Mouse (Mus musculus) midbrain, embryonic 15.5 days (tissue): ENCODE measurements around the gene Ptges. TPM values are rescaled to one million over a fixed set of nuclear protein-coding genes. Genes with fewer than 3 reads are reported as not detected.

Experiments
- ATAC-seq: fragments of 200-750 bp; cut with Nextera tagmentation; replicated peaks from 2 replicates; pipeline ENCODE4 v1.8.0; 2017; ENCODE audit warnings: moderate TSS enrichment
- H3K27ac ChIP-seq: fragments of 300-500 bp; sonication (generic); 2 replicates; pipeline ENCODE4 v1.5.1; 2015; ENCODE audit warnings: mild to moderate bottlenecking, inconsistent platforms
- H3K27me3 ChIP-seq: fragments of 300-500 bp; sonication (generic); replicated peaks from 2 replicates; pipeline ENCODE4 v1.6.1; 2015; ENCODE audit warnings: inconsistent platforms
- H3K36me3 ChIP-seq: fragments of 300-500 bp; sonication (generic); replicated peaks from 2 replicates; pipeline ENCODE4 v1.6.1; 2015; ENCODE audit warnings: inconsistent platforms
- H3K4me1 ChIP-seq: fragments of 300-500 bp; sonication (generic); 2 replicates; pipeline ENCODE4 v1.6.1; 2015; ENCODE audit warnings: inconsistent platforms
- H3K4me2 ChIP-seq: fragments of 300-500 bp; sonication (generic); 2 replicates; pipeline ENCODE4 v1.6.1; 2015; ENCODE audit warnings: inconsistent platforms, mild to moderate bottlenecking, moderate library complexity
- H3K4me3 ChIP-seq: fragments of 300-500 bp; sonication (generic); 2 replicates; pipeline ENCODE4 v1.5.1; 2015; ENCODE audit warnings: mild to moderate bottlenecking, inconsistent platforms
- H3K9ac ChIP-seq: fragments of 300-500 bp; sonication (generic); 2 replicates; pipeline ENCODE4 v1.6.1; 2015; ENCODE audit warnings: mild to moderate bottlenecking, inconsistent platforms
- H3K9me3 ChIP-seq: fragments of 300-500 bp; sonication (generic); 2 replicates; pipeline ENCODE4 v1.6.1; 2016; ENCODE audit warnings: inconsistent platforms
- whole genome bisulfite sequencing: fragments of 180-500 bp; shearing (Covaris S2); methylation state at CpG from one replicate; pipeline ENCODE4 v1.1.7; 2015; ENCODE audit warnings: mixed read lengths; 5-methylcytosine and 5-hydroxymethylcytosine counted together
- polyA plus RNA-seq: library from polyadenylated mRNA; unstranded; fragments of >200 nt; fragmentation: Nextera tagmentation; extraction: Ambion mirVana; gene quantifications from 2 replicates; pipeline ENCODE4 v1.2.1, GENCODE M21; 2015

Ptges gene
- polyA plus RNA-seq = 5.1 and 6.3 TPM in 2 replicates

DNA sequence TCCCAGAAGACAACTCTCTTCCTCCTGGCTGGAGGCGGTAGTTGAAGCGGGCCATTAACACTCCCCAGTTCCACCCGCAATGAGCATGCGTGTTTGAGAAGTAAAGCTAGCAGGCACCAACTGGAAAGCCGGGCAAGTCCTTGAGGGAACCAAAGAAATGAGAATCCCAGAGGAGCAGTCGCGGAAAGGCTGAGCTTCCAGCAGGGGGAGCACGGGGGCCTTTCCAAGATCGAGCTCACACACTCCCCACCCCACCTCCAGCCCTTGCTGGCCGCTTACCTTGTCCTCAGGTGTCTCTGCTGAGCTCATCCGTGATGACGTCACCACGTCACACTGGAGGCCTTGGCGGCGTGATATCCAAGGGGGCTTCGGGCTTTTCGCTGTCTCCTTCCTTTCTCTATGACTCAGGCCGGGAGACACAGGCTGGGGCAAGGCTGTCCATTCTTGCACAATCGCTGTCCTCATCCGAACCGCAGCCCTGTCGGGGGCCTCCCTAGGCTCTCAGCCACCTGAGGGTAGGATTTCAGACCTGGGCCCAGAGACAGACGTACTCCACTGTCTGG is at the start of gene Ptges:
Gene Ptges (minus strand): TSS at position 381 of the 563 bp plus-strand sequence.
- no peaks in the 10 kb centered on the region for H3K27me3 ChIP-seq
- H3K4me2 ChIP-seq = peak within 1 kb of the TSS; percentile 61
- peaks cover 17% of the 10 kb centered on the region for H3K4me1 ChIP-seq
- WGBS = 2% methylated on average over 23 of the region's 23 CpGs
- peak within 1 kb of the TSS; percentile 31 for H3K4me3 ChIP-seq
- peak within 1 kb of the TSS; percentile 34 for H3K9ac ChIP-seq
- no peaks in the 10 kb centered on the region for H3K9me3 ChIP-seq
- H3K27ac ChIP-seq = peak within 1 kb of the TSS; percentile 44
- no peaks in the 10 kb centered on the region for H3K36me3 ChIP-seq
- peak; percentile 82 for ATAC-seq

DNA sequence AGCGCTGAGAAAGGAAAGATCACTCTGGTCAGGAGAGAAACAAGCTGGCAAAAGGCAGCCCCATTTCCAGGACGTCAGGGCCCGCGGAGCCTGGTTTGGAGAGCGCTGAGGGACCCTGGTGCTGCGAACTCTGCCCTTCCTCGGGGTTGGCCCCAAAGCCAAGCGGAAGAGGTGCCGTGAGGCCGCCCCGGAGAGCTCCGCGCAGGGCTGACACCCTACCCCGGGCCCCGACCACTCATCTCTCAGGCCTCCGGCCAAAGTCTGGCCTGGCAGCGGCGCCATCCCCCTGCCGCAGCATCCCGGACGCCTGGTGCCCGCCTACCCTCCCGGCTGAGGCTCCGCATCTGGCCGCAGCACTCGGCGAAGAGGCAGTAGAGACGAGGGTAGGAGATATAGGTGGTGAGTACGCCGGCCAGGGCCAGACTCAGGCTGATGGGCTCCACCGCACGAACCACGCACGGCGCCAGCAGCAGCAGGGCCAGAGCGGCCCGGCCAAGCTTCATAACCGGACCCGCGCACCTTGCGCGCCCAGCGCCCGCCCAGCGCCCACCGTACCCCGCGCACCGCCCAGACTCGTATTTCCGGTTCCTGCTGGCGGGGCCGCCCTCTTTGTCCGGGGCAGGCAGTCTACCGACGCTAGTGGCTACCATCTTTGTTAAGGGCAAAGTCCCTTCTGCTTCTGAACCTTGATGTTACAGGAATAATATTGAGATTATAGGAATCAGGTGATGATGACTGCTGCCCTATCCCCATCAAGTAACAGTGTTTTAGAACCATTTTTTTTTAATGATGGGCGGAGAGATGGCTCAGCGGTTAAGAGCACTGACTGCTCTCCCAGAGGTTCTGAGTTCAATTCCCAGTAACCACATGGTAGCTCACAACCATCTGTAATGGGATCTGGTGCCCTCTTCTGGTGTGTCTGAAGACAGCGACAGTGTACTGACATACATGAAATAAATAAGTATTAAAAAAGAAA is 38.0 kb upstream of the Ptges start, which contains the start of gene Tor1a:
Gene Tor1a (minus strand): TSS at position 582 of the 976 bp plus-strand sequence.
- Histone ChIP-seq H3K27me3 (no peaks in the 10 kb centered on the region), H3K36me3 (peaks cover 13% of the 10 kb centered on the region; the same call in 1 of the 2 replicates), H3K27ac (peak within 1 kb of the TSS; percentile 70), H3K4me1 (peaks cover 20% of the 10 kb centered on the region), H3K4me3 (peak within 1 kb of the TSS; percentile 66), H3K9ac (peak within 1 kb of the TSS; percentile 77), H3K4me2 (peak within 1 kb of the TSS; percentile 83), H3K9me3 (no peaks in the 10 kb centered on the region)
- WGBS = 1% methylated on average over 59 of the region's 59 CpGs
- peak; percentile 95 for ATAC-seq

DNA sequence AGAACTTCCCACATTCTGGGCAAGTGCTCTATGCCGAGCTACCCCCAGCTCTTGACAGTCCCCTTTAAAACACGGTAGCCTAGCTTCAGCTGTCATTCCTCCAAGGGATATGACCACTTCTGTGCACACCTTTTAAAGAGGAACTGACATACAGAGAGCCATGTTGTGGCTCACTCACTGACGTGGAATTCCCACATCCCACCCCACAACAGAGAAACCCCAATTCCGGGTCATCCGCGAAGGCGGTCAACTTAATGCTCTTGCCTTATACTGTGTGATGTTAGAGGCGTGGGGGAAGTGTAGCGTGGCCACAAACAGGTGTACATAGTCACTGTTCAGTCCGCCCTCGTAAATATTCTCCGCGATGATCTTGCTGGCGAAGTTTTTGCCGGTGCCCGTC is 37.2 kb upstream of the Ptges start:
- ATAC-seq = peak; percentile 19; the same call in 1 of the 2 replicates
- Histone ChIP-seq H3K4me2 (peak overlapping the region; percentile 83), H3K27ac (peak overlapping the region; percentile 70; the same call in 1 of the 2 replicates), H3K9me3 (no peaks in the 10 kb centered on the region), H3K36me3 (peaks cover 16% of the 10 kb centered on the region), H3K4me1 (peaks cover 20% of the 10 kb centered on the region), H3K4me3 (peak overlapping the region; percentile 66), H3K9ac (peak overlapping the region; percentile 77), H3K27me3 (no peaks in the 10 kb centered on the region)
- 21% methylated on average over 16 of the region's 16 CpGs for WGBS

DNA sequence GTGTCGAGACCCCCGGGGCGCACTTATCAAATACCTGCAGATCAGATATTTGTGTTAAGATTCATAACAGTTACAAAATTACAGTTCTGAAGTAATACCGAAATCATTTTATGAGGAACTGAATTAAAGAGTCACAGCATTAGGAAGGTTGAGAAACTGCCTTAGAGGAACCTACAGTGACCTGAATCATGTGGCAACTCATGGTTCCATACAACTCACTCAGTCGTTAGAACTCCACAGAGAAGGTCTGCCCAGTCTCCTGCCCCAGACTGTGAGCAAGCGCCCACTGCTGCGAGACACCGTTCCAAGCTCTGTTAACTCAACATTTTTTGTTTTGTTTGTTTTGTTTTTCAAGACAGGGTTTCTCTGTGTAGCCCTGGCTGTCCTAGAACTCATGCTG is 36.0 kb upstream of the Ptges start:
- WGBS = 93% methylated on average over 8 of the region's 8 CpGs
- ATAC-seq = no peak
- H3K4me1 ChIP-seq = peaks cover 20% of the 10 kb centered on the region
- H3K9me3 ChIP-seq = no peaks in the 10 kb centered on the region
- H3K36me3 ChIP-seq = peaks cover 24% of the 10 kb centered on the region
- H3K4me3 ChIP-seq = no peak overlapping the region
- H3K9ac ChIP-seq = no peak overlapping the region; the same call in 1 of the 2 replicates
- H3K27me3 ChIP-seq = no peaks in the 10 kb centered on the region
- no peak overlapping the region for H3K27ac ChIP-seq
- no peak overlapping the region for H3K4me2 ChIP-seq

DNA sequence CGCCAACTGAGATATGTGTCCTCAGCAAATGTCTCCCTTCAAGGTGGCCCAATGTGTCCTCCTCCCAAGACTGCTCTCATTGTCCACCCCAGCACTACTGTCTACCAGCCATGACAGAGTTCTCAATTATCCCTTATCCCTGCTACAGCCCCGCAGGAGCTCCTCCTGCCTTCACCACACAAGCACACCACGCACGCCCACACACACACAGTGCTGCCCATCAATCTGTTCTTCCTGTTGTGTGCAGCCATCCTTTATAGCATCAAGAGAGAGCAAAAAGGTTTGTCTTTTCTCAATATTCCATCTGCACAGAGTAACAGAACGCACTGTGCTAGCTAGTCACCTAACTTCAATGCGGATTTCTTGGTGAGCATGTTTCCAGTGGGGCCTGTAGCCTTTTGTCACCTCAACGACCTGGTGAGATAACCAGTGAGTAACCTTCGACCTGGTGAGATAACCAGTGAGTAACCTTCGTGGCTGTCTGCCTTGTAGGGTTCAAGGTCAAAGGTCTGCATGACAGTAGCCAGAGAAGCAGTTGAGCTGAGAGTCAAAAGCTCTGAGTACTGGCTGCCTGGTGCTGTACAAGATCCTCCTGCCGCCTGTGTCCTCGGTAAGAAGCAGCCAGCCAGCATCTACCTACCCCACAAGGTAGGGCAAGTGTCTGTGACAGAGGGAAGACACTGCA is 33.0 kb upstream of the Ptges start:
- H3K4me2 ChIP-seq = no peak overlapping the region
- no peak overlapping the region for H3K9ac ChIP-seq
- no peaks in the 10 kb centered on the region for H3K9me3 ChIP-seq
- H3K4me3 ChIP-seq = no peak overlapping the region
- no peaks in the 10 kb centered on the region for H3K27me3 ChIP-seq
- 91% methylated on average over 11 of the region's 11 CpGs for WGBS
- peaks cover 49% of the 10 kb centered on the region for H3K36me3 ChIP-seq
- H3K27ac ChIP-seq = no peak overlapping the region
- H3K4me1 ChIP-seq = peaks cover 20% of the 10 kb centered on the region
- no peak for ATAC-seq

DNA sequence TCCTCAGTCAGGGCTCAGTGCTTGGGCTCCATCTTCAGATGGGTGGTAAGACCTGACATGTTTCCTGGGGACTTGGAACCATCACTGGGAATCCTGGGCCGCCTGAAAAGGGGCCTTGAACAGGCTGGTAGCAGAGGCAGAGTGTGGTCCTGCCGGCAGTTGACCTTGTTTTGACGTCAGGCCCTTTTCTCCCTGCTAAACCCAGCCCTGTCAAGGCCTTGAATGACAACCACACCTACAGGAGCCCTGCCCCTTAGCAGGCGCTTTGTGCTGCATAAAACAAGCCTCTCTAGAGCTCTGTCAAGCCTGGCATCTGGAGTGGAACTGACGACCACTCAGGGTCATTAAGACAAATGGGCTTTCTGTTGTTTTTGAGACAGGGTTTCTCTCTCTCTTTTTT is 30.2 kb upstream of the Ptges start:
- WGBS = 57% methylated on average over 5 of the region's 5 CpGs
- Histone ChIP-seq H3K9ac (no peak overlapping the region), H3K4me2 (no peak overlapping the region), H3K4me3 (no peak overlapping the region), H3K27ac (no peak overlapping the region), H3K9me3 (no peaks in the 10 kb centered on the region), H3K27me3 (no peaks in the 10 kb centered on the region), H3K4me1 (peaks cover 13% of the 10 kb centered on the region), H3K36me3 (peaks cover 71% of the 10 kb centered on the region)
- no peak for ATAC-seq

DNA sequence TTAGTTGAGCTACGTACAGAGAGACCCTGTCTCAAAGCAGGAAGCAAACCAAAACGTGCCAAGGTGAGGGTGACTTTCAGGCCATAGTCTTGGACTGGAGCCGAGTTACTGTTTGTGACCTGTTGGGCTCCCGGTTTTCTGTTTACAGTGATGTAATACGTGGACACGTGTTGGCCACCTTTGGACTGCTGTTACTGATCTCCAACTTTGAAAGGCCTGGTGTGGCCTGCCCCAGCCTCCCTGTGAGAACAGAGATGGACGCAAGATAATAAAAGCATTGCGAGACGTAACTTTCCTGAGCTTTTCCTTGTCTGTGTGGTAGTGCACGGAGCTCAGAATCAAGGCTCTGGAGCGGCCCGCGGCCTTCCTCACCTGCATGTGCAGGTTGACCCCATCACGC is 29.1 kb upstream of the Ptges start:
- Histone ChIP-seq H3K4me2 (no peak overlapping the region), H3K27ac (no peak overlapping the region), H3K4me1 (peaks cover 24% of the 10 kb centered on the region), H3K9ac (no peak overlapping the region), H3K27me3 (no peaks in the 10 kb centered on the region), H3K36me3 (peaks cover 71% of the 10 kb centered on the region), H3K9me3 (no peaks in the 10 kb centered on the region), H3K4me3 (no peak overlapping the region)
- 94% methylated on average over 14 of the region's 14 CpGs for WGBS
- no peak for ATAC-seq

DNA sequence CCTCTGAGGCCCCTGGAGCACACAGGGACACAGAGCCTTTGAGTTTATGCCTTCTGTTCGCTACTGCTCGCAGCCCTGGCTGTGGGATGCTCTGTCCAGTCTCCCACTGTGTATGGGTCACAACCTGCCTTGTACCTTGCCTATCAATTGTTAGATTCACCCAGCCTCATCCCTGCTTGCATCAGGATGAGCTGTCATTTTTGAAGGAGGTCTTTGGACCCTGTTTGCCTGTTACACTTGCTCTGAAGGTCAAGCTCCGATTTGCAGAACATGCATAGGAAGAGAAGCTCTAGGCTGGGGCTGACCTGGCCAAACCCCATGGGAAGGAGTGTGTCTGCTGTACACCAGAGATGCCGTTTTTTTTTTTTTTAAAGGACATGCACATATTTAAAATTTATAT is 27.8 kb upstream of the Ptges start:
- Histone ChIP-seq H3K4me3 (no peak overlapping the region), H3K9me3 (no peaks in the 10 kb centered on the region), H3K27ac (no peak overlapping the region), H3K27me3 (no peaks in the 10 kb centered on the region), H3K4me1 (peaks cover 28% of the 10 kb centered on the region), H3K9ac (no peak overlapping the region), H3K36me3 (peaks cover 64% of the 10 kb centered on the region), H3K4me2 (no peak overlapping the region)
- ATAC-seq = no peak
- WGBS = 86% methylated on average over 4 of the region's 4 CpGs

DNA sequence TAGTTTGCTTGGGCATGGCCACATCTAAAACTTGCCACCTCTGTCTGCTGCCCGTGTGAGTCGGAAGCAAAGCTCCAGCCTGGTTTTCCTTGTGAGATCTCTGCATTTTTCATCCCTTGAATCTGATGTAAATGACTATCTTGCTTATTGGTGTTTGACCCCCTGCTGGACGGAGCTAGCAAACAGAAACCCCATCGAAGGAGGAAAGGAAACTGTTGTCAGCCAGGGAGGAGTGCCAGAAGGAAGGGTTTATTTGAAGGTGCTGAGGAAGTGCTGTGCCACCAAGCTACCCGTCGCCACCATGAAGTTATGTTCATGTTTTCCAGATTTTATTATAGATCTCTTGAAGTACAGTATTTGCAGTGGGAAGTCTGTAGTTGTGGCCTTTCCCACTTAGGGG is 25.1 kb upstream of the Ptges start:
- ATAC-seq = no peak
- WGBS = 77% methylated on average over 6 of the region's 6 CpGs
- Histone ChIP-seq H3K36me3 (peaks cover 41% of the 10 kb centered on the region), H3K9me3 (no peaks in the 10 kb centered on the region), H3K4me3 (no peak overlapping the region), H3K4me2 (peak overlapping the region; percentile 83), H3K4me1 (peaks cover 32% of the 10 kb centered on the region), H3K27me3 (no peaks in the 10 kb centered on the region), H3K27ac (no peak overlapping the region), H3K9ac (0 out of 2 replicates have a peak overlapping the region, but pooled peaks have one; percentile 14)

DNA sequence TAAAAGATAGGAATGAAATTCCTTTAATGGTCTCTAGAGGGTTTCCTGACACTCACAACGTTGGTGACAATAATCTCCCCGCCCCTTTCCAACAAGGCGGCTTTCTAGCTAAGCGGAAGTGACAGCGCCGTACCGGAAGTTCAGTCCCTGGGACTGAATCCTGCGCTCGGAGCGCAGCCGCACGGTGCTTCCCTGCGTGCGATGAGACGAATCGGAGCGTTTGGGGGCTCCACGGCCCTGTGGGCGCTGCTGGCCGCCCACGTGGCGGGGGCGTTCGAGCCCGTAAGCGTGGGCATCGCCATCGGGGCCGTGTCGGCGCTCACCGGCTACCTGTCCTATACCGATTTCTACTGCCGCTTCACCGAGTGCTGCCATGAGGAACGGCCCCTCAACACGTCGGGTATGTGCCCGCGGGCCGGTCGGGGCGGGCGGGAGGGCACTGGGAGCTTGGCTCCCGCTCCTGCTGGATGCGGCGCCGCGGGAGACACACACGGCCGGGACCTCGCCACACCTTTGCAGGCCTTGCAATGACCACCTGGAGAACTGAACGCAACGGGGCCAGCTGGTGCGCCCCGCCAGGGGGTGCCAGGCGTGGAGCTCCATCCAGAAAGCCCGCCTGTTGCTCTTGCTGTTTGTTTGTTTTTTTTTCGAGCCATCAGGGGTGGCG is 23.3 kb upstream of the Ptges start, which contains the start of gene Tor1b:
Gene Tor1b (plus strand): TSS at position 136 of the 667 bp plus-strand sequence.
- Histone ChIP-seq H3K4me2 (peak within 1 kb of the TSS; percentile 83), H3K27ac (peak within 1 kb of the TSS; percentile 86), H3K9ac (peak within 1 kb of the TSS; percentile 72), H3K4me1 (peaks cover 32% of the 10 kb centered on the region), H3K9me3 (no peaks in the 10 kb centered on the region), H3K27me3 (no peaks in the 10 kb centered on the region), H3K36me3 (peaks cover 23% of the 10 kb centered on the region), H3K4me3 (peak within 1 kb of the TSS; percentile 73)
- under 1% methylated on average over 60 of the region's 60 CpGs for WGBS
- ATAC-seq = peak; percentile 94

DNA sequence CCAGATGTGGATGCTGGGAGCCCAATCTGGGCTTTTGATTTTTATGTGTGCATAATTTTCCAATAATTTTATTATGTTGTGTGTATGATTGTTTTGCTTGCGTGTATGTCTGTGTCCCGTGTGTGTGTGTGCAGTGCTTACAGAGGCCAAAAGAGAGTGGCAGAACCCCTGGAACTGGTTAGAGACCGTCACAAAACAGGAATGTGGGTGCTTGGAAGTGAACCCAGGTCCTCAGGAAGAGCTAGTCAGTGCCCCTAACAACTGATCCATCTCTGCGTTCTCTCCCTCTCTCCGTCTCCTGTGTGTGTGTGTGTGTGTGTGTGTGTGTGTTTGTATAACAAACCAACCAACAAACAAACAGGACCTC is 22.8 kb upstream of the Ptges start:
- no peaks in the 10 kb centered on the region for H3K9me3 ChIP-seq
- no peaks in the 10 kb centered on the region for H3K27me3 ChIP-seq
- H3K27ac ChIP-seq = peak overlapping the region; percentile 86
- peaks cover 20% of the 10 kb centered on the region for H3K36me3 ChIP-seq
- peaks cover 32% of the 10 kb centered on the region for H3K4me1 ChIP-seq
- peak overlapping the region; percentile 73 for H3K4me3 ChIP-seq
- H3K9ac ChIP-seq = no peak overlapping the region
- peak; percentile 40; the same call in 1 of the 2 replicates for ATAC-seq
- H3K4me2 ChIP-seq = peak overlapping the region; percentile 83
- WGBS = 28% methylated on average over 5 of the region's 5 CpGs
